Mouse (Mus musculus) bone marrow macrophage, adult 2 months (primary cell): Measurements from ENCODE around the gene Rnf212.

ENCODE experiments used
- CTCF ChIP-seq: IDR thresholded peaks from 2 replicates; pipeline ENCODE4 v1.5.1; 2012; ENCODE audit warnings: low read depth, mild to moderate bottlenecking, low read length, moderate library complexity
- POLR2A ChIP-seq: IDR thresholded peaks from 2 replicates; pipeline ENCODE4 v1.6.1; 2012; ENCODE audit warnings: mild to moderate bottlenecking, low read depth, low read length, borderline replicate concordance

- no peak for TF ChIP-seq CTCF
- no peak for TF ChIP-seq POLR2A
Observed at GRCm38 (mm10) chr5:108715974-108716373, 58.8 kb downstream of the Rnf212 start.
